Mouse (Mus musculus) erythroblast, embryonic 14.5 days (primary cell): ENCODE results near the gene Ntm. TPM values are rescaled to one million over a fixed set of nuclear protein-coding genes. Genes with fewer than 3 reads are reported as not detected.

ENCODE experiments used
- H3K27me3 ChIP-seq: 2 replicates; pipeline ENCODE4 v1.6.1; 2012; ENCODE audit warnings: inconsistent platforms; ENCODE audit not compliant: control insufficient read depth
- H3K36me3 ChIP-seq: 2 replicates; pipeline ENCODE4 v1.6.1; 2012; ENCODE audit warnings: mild to moderate bottlenecking, inconsistent platforms; ENCODE audit not compliant: control insufficient read depth
- H3K4me1 ChIP-seq: 2 replicates; pipeline ENCODE4 v1.6.1; 2012; ENCODE audit warnings: inconsistent platforms; ENCODE audit not compliant: control insufficient read depth
- H3K4me3 ChIP-seq: replicated peaks from 2 replicates; pipeline ENCODE3; 2012; ENCODE audit warnings: moderate library complexity, mild to moderate bottlenecking, inconsistent platforms
- H3K9me3 ChIP-seq: 2 replicates; pipeline ENCODE4 v1.6.1; 2012; ENCODE audit warnings: low read length, inconsistent platforms, mixed read lengths; ENCODE audit not compliant: control insufficient read depth
- GATA1 ChIP-seq: IDR thresholded peaks from 2 replicates; pipeline ENCODE4 v1.6.1; 2012; ENCODE audit warnings: low read length, inconsistent platforms, mixed read lengths
- TAL1 ChIP-seq: IDR thresholded peaks from 3 replicates; pipeline ENCODE4 v1.6.1; 2012; ENCODE audit warnings: low read length, inconsistent platforms, mixed read lengths
- polyA plus RNA-seq: library from polyadenylated mRNA; stranded (reverse); fragments of >175 nt; gene quantifications from 2 replicates; pipeline ENCODE4 v1.2.3, GENCODE M21; 2012

Gene Ntm
- polyA plus RNA-seq, 1 experiment, result 0.01 TPM

- Histone ChIP-seq H3K36me3 (no peaks in the 10 kb centered on the region), H3K4me1 (no peaks in the 10 kb centered on the region), H3K27me3 (no peaks in the 10 kb centered on the region), H3K4me3 (no peak overlapping the region), H3K9me3 (no peaks in the 10 kb centered on the region)
- TF ChIP-seq TAL1 (no peak), GATA1 (no peak)
These were observed 97.4 kb downstream of the Ntm start for GRCm38 (mm10) chr9:29865502-29865901.

GRCm38 (mm10) chr9:29864886-29865285, 98.1 kb downstream of the Ntm start:
- TF ChIP-seq TAL1, result no peak
- no peak for TF ChIP-seq GATA1
- Histone ChIP-seq H3K4me3 (no peak overlapping the region), H3K36me3 (no peaks in the 10 kb centered on the region), H3K27me3 (no peaks in the 10 kb centered on the region), H3K9me3 (no peaks in the 10 kb centered on the region), H3K4me1 (no peaks in the 10 kb centered on the region)

- no peaks in the 10 kb centered on the region for H3K9me3 ChIP-seq
- no peaks in the 10 kb centered on the region for H3K36me3 ChIP-seq
- H3K27me3 ChIP-seq, result no peaks in the 10 kb centered on the region
- no peaks in the 10 kb centered on the region for H3K4me1 ChIP-seq
- TF ChIP-seq GATA1, result no peak
- no peak for TF ChIP-seq TAL1
- H3K4me3 ChIP-seq, result no peak overlapping the region
These were observed 100.5 kb downstream of the Ntm start for GRCm38 (mm10) chr9:29862408-29862807.

- no peaks in the 10 kb centered on the region for H3K27me3 ChIP-seq
- no peaks in the 10 kb centered on the region for H3K9me3 ChIP-seq
- TF ChIP-seq TAL1 (no peak), GATA1 (no peak)
- H3K4me3 ChIP-seq, result no peak overlapping the region
- no peaks in the 10 kb centered on the region for H3K36me3 ChIP-seq
- H3K4me1 ChIP-seq, result no peaks in the 10 kb centered on the region
These were observed 103.5 kb downstream of the Ntm start for GRCm38 (mm10) chr9:29859256-29860048.

- no peak for TF ChIP-seq GATA1
- TF ChIP-seq TAL1, result no peak
- Histone ChIP-seq H3K9me3 (0 out of 2 replicates have a peak, but pooled peaks cover 2% of the 10 kb centered on the region), H3K36me3 (no peaks in the 10 kb centered on the region), H3K4me1 (no peaks in the 10 kb centered on the region), H3K4me3 (no peak overlapping the region), H3K27me3 (no peaks in the 10 kb centered on the region)
These were observed 114.0 kb downstream of the Ntm start for GRCm38 (mm10) chr9:29848735-29849455.

GRCm38 (mm10) chr9:29837344-29837743, 125.6 kb downstream of the Ntm start:
- Histone ChIP-seq H3K36me3 (no peaks in the 10 kb centered on the region), H3K27me3 (no peaks in the 10 kb centered on the region), H3K9me3 (no peaks in the 10 kb centered on the region), H3K4me3 (no peak overlapping the region), H3K4me1 (no peaks in the 10 kb centered on the region)
- TF ChIP-seq GATA1, result no peak
- no peak for TF ChIP-seq TAL1

- no peak for TF ChIP-seq GATA1
- no peak for TF ChIP-seq TAL1
- Histone ChIP-seq H3K4me1 (no peaks in the 10 kb centered on the region), H3K36me3 (no peaks in the 10 kb centered on the region), H3K27me3 (no peaks in the 10 kb centered on the region), H3K4me3 (no peak overlapping the region), H3K9me3 (no peaks in the 10 kb centered on the region; the same call in 1 of the 2 replicates)
These were observed 128.0 kb downstream of the Ntm start for GRCm38 (mm10) chr9:29834911-29835310.

- Histone ChIP-seq H3K36me3 (no peaks in the 10 kb centered on the region), H3K9me3 (no peaks in the 10 kb centered on the region; the same call in 1 of the 2 replicates), H3K4me1 (no peaks in the 10 kb centered on the region), H3K4me3 (no peak overlapping the region), H3K27me3 (no peaks in the 10 kb centered on the region)
- TF ChIP-seq TAL1, result no peak
- no peak for TF ChIP-seq GATA1
These were observed 129.2 kb downstream of the Ntm start for GRCm38 (mm10) chr9:29833781-29834180.

GRCm38 (mm10) chr9:29827240-29827660, 135.7 kb downstream of the Ntm start:
- Histone ChIP-seq H3K36me3 (no peaks in the 10 kb centered on the region), H3K9me3 (no peaks in the 10 kb centered on the region; the same call in 1 of the 2 replicates), H3K4me3 (no peak overlapping the region), H3K4me1 (no peaks in the 10 kb centered on the region), H3K27me3 (no peaks in the 10 kb centered on the region)
- TF ChIP-seq GATA1 (no peak), TAL1 (no peak)

- no peak for TF ChIP-seq TAL1
- no peak for TF ChIP-seq GATA1
- no peaks in the 10 kb centered on the region for H3K4me1 ChIP-seq
- H3K27me3 ChIP-seq, result no peaks in the 10 kb centered on the region
These were observed 137.7 kb downstream of the Ntm start for GRCm38 (mm10) chr9:29825236-29825635.

More at GRCm38 (mm10) chr9:29825236-29825635, 137.7 kb downstream of the Ntm start:
- Histone ChIP-seq H3K9me3 (no peaks in the 10 kb centered on the region; the same call in 1 of the 2 replicates), H3K36me3 (no peaks in the 10 kb centered on the region), H3K4me3 (no peak overlapping the region)
